Mouse (Mus musculus) embryonic facial prominence, embryonic 12.5 days (tissue): ENCODE results near the gene Gm14226. TPM values are rescaled to one million over a fixed set of nuclear protein-coding genes. Genes with fewer than 3 reads are reported as not detected.
"Not testable (repeated sequence)": the region's sequence is repeated elsewhere in the genome, so short reads cannot be mapped to it uniquely, and the experiment has no call there.

Source experiments
- ATAC-seq: fragments of 200-750 bp; cut with Nextera tagmentation; 2 replicates; pipeline ENCODE4 v1.8.0; 2017; ENCODE audit not compliant: insufficient number of reproducible peaks, insufficient read depth, low FRiP score, low TSS enrichment
- H3K27ac ChIP-seq: fragments of 300-500 bp; sonication (generic); 2 replicates; pipeline ENCODE4 v1.5.1; 2016; ENCODE audit warnings: mild to moderate bottlenecking
- H3K27me3 ChIP-seq: fragments of 300-500 bp; sonication (generic); 2 replicates; pipeline ENCODE4 v1.6.1; 2016; ENCODE audit warnings: mild to moderate bottlenecking, moderate library complexity
- H3K36me3 ChIP-seq: fragments of 300-500 bp; sonication (generic); 2 replicates; pipeline ENCODE4 v1.6.1; 2016; ENCODE audit warnings: mild to moderate bottlenecking
- H3K4me1 ChIP-seq: fragments of 300-500 bp; sonication (generic); 2 replicates; pipeline ENCODE4 v1.6.1; 2016
- H3K4me2 ChIP-seq: fragments of 300-500 bp; sonication (generic); replicated peaks from 2 replicates; pipeline ENCODE4 v1.6.1; 2016; ENCODE audit warnings: mild to moderate bottlenecking, moderate library complexity
- H3K4me3 ChIP-seq: fragments of 300-500 bp; sonication (generic); 2 replicates; pipeline ENCODE4 v1.5.1; 2016; ENCODE audit warnings: mild to moderate bottlenecking
- H3K9ac ChIP-seq: fragments of 300-500 bp; sonication (generic); 2 replicates; pipeline ENCODE4 v1.6.1; 2016; ENCODE audit warnings: mild to moderate bottlenecking, moderate library complexity
- H3K9me3 ChIP-seq: fragments of 300-500 bp; sonication (generic); 2 replicates; pipeline ENCODE4 v1.6.1; 2016; ENCODE audit warnings: mild to moderate bottlenecking, moderate library complexity
- WGBS: fragments of 180-500 bp; shearing (Covaris S2); methylation state at CpG from one replicate; pipeline ENCODE4 v1.1.7; 2016; 5-methylcytosine and 5-hydroxymethylcytosine counted together
- polyA plus RNA-seq: library from polyadenylated mRNA; unstranded; fragments of >200 nt; fragmentation: Nextera tagmentation; extraction: Ambion mirVana; gene quantifications from 2 replicates; pipeline ENCODE4 v1.2.1, GENCODE M21; 2016

Gene Gm14226
- polyA plus RNA-seq, 1 experiment from 2014 or later: 6.0 TPM

DNA sequence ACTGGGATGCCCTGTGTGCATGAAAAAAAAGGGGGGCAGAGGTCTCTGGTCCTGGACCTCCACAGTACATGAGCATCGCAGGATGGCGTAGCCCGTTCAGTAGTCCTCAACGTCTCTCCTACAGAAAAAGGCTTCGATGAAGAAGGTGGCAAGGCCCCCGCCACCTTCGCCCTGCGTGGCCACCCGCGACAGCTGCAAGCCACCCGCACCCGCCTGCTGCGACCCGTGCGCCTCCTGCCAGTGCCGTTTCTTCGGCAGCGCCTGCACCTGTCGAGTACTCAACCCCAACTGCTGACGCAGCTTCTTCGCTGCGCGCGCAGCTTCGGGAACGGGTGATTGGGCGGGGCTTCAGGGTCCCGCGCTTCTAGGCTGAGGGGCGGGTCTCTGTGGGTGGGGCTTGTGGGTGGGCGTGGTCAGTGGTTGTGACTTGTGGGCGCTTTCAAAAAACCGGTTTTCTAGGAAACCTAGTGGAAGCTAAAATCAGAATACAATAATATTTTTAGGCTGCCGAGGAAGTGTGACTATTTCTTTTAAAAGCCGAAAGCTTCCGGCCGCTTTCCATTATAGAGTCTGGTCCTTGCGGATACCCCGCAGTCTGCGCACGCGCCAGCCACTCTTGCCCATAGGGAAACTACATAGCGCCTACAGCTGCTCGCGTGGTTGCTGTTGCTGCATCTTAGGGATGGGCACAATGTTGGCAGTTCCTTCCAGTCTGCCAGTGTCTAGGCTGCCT, 32.6 kb downstream of the Gm14226 start:
- under 1% methylated on average over 45 of the region's 45 CpGs for WGBS
- no peaks in the 10 kb centered on the region for H3K9me3 ChIP-seq
- ATAC-seq: peak; percentile 78
- H3K9ac ChIP-seq: peak overlapping the region; percentile 55
- H3K27ac ChIP-seq: peak overlapping the region; percentile 85
- H3K4me1 ChIP-seq: peaks cover 25% of the 10 kb centered on the region
- no peaks in the 10 kb centered on the region for H3K36me3 ChIP-seq
- H3K4me3 ChIP-seq: peak overlapping the region; percentile 52
- H3K27me3 ChIP-seq: no peaks in the 10 kb centered on the region
- peak overlapping the region; percentile 79 for H3K4me2 ChIP-seq

DNA sequence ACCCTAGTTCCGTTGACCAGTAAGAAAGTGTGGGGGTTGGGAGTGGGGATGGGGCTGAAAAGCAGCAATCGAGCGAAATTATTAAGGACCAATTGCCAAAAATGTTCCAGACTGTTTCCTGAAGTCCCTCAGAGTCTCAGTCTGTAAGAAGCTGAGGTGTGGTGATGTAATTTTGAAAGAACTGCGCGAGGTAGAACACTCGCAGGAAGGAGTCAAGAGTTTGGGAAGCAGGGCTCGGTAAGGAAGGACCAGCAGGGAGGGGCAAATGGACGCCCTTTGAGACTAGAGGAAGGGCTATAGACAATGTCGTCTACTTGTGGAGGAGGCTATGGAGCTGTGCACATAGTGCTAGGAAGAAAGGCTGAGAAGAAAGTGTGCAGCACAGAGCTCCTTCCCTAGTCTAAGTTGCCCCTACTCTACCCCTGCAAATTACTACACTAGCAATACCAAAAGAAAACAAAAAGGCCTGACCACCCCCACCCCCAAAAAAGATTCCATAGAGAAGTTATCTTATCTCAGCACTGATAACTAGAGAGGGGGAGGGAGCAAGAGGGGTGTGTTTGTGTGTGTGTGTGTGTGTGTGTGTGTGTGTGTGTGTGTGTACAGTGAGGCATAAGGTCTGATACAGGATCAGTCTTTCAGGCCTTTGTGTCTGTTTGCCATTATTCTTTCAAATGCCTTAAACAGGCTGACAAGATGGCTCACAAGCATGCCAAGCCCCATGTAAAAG, 33.7 kb downstream of the Gm14226 start:
- H3K9ac ChIP-seq: peak overlapping the region; percentile 52; the same call in 1 of the 2 replicates
- H3K4me2 ChIP-seq: peak overlapping the region; percentile 79
- no peaks in the 10 kb centered on the region for H3K27me3 ChIP-seq
- H3K4me1 ChIP-seq: peaks cover 25% of the 10 kb centered on the region
- WGBS: 26% methylated on average over 9 of the region's 9 CpGs
- 0 out of 2 replicates have a peak, but pooled peaks have one; percentile 15 for ATAC-seq
- 0 out of 2 replicates have a peak overlapping the region, but pooled peaks have one; percentile 85 for H3K27ac ChIP-seq
- H3K4me3 ChIP-seq: peak overlapping the region; percentile 52; the same call in 1 of the 2 replicates
- H3K9me3 ChIP-seq: no peaks in the 10 kb centered on the region
- H3K36me3 ChIP-seq: no peaks in the 10 kb centered on the region

DNA sequence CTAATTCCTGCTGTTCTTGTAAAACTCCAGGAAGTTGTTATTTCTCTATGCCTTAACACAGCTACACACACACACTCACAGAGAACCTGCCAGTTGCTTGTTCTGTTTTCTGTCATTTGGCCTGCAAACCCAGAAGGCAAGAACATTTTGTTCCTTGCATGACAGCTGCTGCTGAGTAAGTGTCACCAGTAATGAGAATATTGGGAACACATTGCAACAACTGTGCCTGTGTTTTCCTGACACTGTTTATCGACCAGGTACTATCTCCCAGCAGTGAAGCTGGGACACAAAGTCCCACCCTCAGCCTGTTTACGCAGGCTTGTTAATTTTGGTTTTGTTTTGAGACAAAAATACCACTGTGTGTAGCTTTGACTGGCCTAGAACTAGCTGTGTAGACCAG, 34.6 kb downstream of the Gm14226 start:
- H3K9me3 ChIP-seq: no peaks in the 10 kb centered on the region
- no peak overlapping the region for H3K27ac ChIP-seq
- WGBS: 71% methylated on average over 2 of the region's 2 CpGs
- peaks cover 21% of the 10 kb centered on the region for H3K4me1 ChIP-seq
- no peak for ATAC-seq
- H3K9ac ChIP-seq: no peak overlapping the region
- no peaks in the 10 kb centered on the region for H3K36me3 ChIP-seq
- no peak overlapping the region for H3K4me2 ChIP-seq
- no peaks in the 10 kb centered on the region for H3K27me3 ChIP-seq
- H3K4me3 ChIP-seq: no peak overlapping the region

DNA sequence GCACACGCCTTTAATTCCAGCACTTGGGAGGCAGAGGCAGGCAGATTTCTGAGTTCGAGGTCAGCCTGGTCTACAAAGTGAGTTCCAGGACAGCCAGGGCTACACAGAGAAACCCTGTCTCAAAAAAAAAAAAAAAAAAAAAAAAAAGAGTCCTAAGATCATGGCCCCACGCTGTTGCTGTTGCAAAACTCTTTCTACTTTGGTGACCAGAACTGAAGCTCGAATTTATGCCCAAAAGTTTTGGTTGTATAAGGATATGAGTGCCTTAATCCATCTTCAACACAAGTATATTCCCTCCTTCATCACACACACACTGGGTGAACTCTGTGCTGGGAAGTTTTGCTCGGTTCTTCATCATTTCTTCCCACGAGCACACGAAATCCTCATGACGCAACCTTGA, 35.4 kb downstream of the Gm14226 start:
- not testable (repeated sequence) for H3K9me3 ChIP-seq, H3K4me3 ChIP-seq, H3K36me3 ChIP-seq, H3K9ac ChIP-seq, H3K27ac ChIP-seq, H3K4me2 ChIP-seq, ATAC-seq, H3K27me3 ChIP-seq
- peaks cover 15% of the 10 kb centered on the region for H3K4me1 ChIP-seq
- WGBS: 90% methylated on average over 8 of the region's 8 CpGs

DNA sequence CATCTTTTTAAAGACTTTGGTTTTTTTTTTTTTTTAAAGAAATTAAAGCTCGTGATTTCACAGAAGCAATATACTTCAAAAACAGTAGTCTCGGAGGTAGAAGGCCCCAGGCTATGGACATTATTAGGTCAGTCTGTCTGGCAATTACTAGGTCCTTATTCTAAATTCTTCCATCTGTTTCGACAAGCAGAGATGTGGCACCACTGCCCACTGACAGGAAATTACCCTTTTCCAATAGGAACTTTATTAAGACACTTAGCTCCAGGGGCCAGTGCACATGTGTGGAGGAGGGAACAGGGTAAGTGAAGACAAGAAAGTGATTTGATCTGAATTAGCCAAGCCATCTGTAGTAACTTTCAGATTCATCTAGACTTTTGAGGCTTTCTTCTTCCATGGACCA, 36.6 kb downstream of the Gm14226 start:
- Histone ChIP-seq H3K27ac (no peak overlapping the region), H3K4me1 (peaks cover 13% of the 10 kb centered on the region), H3K9me3 (no peaks in the 10 kb centered on the region), H3K36me3 (peaks cover 7% of the 10 kb centered on the region), H3K27me3 (no peaks in the 10 kb centered on the region), H3K9ac (no peak overlapping the region), H3K4me2 (no peak overlapping the region), H3K4me3 (no peak overlapping the region)
- WGBS: 34% methylated on average over 3 of the region's 3 CpGs
- ATAC-seq: no peak

DNA sequence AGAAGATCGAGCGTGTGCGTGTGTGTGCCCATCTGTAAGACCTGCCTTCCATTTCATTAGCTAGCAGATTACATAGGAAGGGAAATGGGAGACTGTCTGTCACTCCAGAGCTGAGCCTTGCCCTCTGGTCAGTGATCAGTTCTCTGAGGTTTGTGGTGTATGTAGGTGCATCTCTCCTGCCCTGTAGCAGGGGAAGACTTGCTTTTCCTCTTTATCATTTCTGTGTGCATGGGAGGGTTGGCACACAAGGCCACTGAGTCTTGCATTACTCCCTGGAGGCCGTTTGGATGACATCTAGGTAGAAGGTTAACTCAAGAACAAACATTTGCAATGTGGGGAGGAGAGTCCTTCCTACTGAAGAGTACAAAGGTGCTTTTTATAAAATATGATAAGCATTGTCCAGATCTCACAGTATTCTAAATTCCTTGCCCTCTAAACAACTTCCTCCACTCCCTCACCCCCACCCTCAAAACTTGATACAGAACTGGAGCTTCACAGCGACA, 38.1 kb downstream of the Gm14226 start:
- ATAC-seq: no peak
- H3K9me3 ChIP-seq: no peaks in the 10 kb centered on the region
- no peak overlapping the region for H3K9ac ChIP-seq
- no peak overlapping the region for H3K4me2 ChIP-seq
- peaks cover 15% of the 10 kb centered on the region for H3K36me3 ChIP-seq
- no peaks in the 10 kb centered on the region for H3K27me3 ChIP-seq
- H3K4me1 ChIP-seq: peaks cover 8% of the 10 kb centered on the region; the same call in 1 of the 2 replicates
- WGBS: 70% methylated on average over 5 of the region's 5 CpGs
- no peak overlapping the region for H3K27ac ChIP-seq
- H3K4me3 ChIP-seq: no peak overlapping the region

DNA sequence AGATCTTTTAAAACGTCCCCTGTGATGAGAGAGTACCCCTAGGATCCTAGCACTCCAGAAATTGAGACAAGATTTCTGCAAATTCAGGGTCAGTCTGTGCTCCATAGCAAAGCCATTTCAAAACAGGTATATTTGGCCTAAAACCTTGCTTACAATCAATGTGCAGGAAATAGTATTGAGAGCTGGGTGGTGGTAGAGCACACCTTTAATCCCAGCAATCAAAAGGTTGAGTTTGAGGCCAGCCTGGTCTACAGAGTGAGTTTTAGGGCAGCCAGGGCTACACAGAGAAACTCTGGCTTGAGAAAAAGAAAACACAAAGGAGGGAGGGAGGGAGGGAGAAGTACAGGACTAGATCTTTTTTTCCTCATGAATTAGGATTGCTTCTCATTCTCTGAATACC, 39.3 kb downstream of the Gm14226 start:
- Histone ChIP-seq H3K4me1 (no peaks in the 10 kb centered on the region), H3K4me3 (no peak overlapping the region), H3K9ac (no peak overlapping the region), H3K4me2 (no peak overlapping the region), H3K27ac (no peak overlapping the region), H3K36me3 (peaks cover 27% of the 10 kb centered on the region), H3K27me3 (no peaks in the 10 kb centered on the region), H3K9me3 (no peaks in the 10 kb centered on the region)
- WGBS: 59% methylated on average over 1 of the region's 1 CpGs
- ATAC-seq: no peak

DNA sequence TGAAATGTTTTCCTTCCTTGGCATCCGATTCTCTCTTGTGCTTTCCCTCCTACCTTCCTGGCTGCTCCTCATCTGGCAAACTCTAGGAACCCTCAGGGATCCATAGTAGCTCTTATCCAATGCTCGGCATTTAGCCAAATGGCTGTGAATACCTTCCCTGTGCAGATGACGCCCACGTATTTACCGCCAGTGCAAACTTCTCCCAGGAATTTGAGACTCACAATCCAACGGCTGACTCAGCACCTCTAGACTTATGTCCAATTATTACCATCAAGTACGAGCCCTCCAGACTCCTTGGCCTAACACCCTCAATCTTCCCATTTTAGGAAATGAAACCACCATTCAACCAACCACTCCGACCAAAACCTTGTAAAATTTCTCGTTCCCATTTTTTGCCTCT, 53.0 kb downstream of the Gm14226 start:
- 87% methylated on average over 9 of the region's 9 CpGs for WGBS

DNA sequence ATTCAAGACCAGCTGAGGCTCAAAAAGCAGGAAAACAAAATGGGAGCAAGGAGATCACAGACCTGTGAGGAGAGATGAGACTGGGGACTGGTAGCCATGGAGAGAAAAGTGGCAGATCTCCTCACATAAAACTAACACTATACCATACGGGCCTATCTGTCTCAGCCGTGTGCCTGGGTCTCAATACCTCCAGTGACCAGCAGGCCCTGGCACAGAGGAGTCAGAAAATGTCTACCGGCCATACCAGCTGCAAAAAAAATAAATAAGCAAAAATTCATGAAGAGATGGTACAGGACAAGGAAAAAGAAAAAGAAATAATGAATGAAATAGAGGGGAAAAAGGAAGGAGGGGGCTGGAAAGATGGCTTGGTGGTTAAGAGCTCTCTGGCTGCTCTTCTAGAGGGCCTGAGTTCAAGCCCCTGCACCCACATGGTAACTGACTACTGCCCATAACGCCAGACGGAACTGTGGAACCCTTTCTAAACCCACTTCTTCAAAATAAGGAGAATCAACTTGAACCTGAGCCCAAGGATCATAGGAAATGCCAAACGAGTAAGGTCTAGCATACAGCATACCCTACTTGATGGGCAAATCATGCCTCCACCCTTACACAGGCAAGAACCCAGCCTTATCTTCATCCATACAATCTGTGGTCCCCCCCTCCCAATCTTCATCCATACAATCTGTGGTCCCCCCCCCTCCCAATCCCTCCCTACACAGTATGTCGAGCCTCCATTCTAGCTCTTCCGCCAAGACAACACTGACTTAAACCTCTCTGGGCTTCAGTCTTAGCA, 54.5 kb downstream of the Gm14226 start:
- Histone ChIP-seq H3K4me3 (peak overlapping the region; percentile 74), H3K9ac (no peak overlapping the region), H3K27ac (no peak overlapping the region), H3K36me3 (peaks cover 10% of the 10 kb centered on the region), H3K27me3 (no peaks in the 10 kb centered on the region), H3K9me3 (no peaks in the 10 kb centered on the region), H3K4me2 (peak overlapping the region; percentile 70), H3K4me1 (peaks cover 16% of the 10 kb centered on the region; the same call in 1 of the 2 replicates)
- WGBS: 85% methylated on average over 8 of the region's 8 CpGs
- ATAC-seq: no peak

More for the DNA sequence above, 53.0 kb downstream of the Gm14226 start:
- Histone ChIP-seq H3K36me3 (peaks cover 26% of the 10 kb centered on the region), H3K9me3 (no peaks in the 10 kb centered on the region), H3K27ac (no peak overlapping the region), H3K9ac (no peak overlapping the region), H3K27me3 (no peaks in the 10 kb centered on the region), H3K4me2 (no peak overlapping the region), H3K4me1 (peaks cover 16% of the 10 kb centered on the region; the same call in 1 of the 2 replicates), H3K4me3 (no peak overlapping the region)
- ATAC-seq: no peak

DNA sequence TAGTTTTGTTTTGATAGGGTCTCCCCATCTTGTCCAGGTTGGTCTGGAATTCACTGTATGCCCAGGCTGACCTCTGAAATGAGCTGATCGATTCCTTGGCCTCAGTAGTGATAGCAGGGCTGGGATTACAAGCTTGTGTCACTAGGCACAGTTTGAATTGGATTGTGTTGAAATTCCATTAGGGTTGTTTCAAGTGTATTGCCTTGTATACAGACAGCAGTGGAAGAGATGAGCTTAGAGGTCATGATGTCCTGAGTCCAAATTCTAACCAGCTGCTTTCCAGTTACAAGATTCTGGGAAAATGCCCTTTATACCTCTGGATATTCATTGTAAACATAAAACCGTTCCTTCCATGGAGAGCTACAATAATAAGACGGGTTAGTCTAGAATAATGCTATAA, 55.3 kb downstream of the Gm14226 start:
- Histone ChIP-seq H3K4me1 (peaks cover 16% of the 10 kb centered on the region; the same call in 1 of the 2 replicates), H3K27me3 (no peaks in the 10 kb centered on the region), H3K9ac (peak overlapping the region; percentile 84), H3K4me3 (peak overlapping the region; percentile 74), H3K4me2 (peak overlapping the region; percentile 70), H3K9me3 (no peaks in the 10 kb centered on the region), H3K36me3 (0 out of 2 replicates have a peak, but pooled peaks cover 2% of the 10 kb centered on the region), H3K27ac (no peak overlapping the region)
- no peak for ATAC-seq
- 27% methylated on average over 3 of the region's 3 CpGs for WGBS
